Mouse (Mus musculus) layer of hippocampus, postnatal 10 days (tissue): ENCODE measurements at regions not wholly inside any gene's neighbourhood (a gene's known extent, or its start where the extent isn't known, plus 50 kb on each side); places are given as distances from the start of the nearest gene placed in this dataset.

Experiments
- DNase-seq, 2 experiments: peaks; one replicate each; pipeline ENCODE4 v3.0.0; 2021; ENCODE audit warnings: low spot score in 2 of 2

DNA sequence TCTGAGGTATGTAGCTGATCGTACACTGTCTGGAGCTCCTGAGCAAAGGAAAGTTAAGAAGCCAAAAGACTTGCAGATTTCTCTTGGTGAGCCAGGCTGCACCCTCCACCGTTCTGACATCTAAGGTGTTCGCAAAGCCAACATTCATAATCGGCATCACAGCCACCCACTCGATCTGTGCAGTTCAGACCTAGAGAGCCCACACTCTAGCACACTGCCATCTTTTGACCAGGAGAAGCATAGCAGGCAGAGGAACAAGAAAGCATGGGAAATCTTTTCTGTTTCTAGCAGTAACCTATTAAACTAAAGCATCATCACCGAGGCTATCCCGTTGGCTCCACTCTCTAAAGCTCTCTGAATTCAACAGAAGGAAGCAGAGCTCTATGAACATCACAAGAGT, 59.2 kb downstream of the Areg start:
- DNase-seq, result peak; percentile 22 to 45

DNA sequence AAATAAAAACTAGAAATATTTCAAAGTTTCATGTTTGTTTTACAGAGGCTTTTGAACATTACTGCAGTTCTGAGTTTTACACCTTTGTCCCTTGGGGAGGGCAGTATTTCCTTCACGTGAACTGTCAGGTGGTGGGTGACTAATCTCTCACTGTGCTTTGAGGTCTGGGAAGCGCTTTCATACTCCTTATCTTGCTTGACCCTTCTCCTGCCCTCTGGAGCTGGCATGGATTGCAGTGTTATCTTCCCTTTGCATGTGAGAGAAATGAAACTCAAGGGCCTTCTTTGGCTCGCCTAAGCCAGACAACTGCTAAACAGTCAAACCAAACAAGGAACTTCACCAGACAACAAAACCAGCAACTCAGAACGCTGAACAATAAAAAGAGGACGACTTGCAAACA, 61.0 kb downstream of the Areg start:
- DNase-seq, result no peak

DNA sequence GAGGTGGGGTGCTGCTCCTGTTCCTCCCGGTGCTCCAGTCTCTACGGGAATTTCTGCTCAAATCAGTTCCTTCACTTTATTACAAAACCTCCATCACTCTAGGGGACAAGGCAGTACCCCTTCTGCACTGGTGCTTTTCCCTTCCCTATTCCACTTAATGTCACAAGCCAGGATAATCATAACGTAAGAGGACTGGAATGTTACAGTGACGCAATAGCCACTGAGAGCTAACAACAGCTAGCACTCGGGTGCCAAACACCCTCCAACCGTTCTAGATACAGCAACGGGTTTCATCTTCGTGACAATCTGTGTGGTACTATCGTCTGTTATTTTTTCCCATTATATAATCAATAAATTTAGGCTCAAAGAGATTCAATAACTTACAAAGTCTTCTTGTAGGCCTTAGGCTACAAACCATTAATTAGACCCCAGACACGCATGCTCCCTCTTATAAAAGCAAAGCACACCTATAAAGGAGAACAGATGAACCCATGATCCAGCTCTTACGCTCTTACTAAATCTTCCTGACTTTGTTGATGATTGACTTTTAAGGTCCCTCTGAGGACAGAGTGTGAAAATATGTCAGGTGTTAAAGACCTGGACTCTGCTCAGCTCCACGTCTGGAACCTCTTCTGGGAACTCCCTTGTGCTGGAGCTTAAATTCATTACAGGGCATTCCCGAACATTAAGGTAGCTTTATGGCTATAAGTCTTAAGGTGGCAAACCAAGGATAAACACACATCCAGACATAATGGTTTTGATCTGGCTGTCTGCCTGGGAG, 65.0 kb downstream of the Areg start:
- no peak for DNase-seq

DNA sequence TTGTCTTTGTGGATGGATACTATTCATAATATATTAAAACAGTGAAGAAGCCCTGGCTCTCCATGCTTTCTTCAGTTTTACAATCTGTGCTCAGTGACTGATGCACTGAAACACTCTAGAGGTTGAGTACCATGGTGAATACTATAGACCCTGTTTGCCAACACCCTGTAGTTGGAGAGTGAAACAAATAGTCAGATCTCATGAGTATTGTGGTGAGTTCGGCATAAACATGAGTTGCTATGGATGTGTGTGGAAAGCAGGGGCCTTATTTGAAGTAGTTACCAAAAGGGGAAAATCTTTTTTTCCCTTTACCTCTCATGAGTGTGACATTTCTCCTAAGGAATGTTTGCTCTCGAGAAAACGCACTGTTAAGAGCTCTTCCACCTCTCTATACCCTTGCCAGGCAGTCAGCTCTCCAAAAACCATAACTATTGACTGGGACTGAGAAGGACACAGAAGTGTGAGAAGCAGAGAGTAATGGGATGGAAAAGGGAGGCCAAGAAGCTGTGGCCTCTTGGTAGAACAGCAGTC, 66.0 kb downstream of the Areg start:
- DNase-seq, result no peak

GRCm38 (mm10) chr5:91206569-91207490, 67.4 kb downstream of the Areg start:
- DNase-seq, result no peak

GRCm38 (mm10) chr5:91220174-91220573, 80.8 kb downstream of the Areg start:
- no peak for DNase-seq

DNA sequence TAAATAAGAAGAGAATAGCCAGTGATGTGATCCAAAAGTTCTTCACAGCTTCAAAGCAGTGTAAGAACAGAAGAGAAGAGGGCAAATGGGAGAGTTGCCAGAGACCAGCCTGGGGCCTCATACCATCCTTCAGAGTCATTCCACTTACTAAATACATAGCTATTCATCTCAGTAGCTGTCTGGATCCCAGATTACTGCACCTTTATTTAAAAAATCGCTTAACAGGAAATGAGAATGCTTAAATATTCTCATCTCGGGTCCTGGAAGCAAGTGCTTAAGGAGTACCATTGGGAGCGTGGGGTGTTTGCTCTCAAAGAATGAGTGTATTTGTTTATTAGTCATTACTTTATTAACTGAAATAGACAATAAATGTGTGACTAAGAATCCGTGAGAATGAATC, 102.3 kb downstream of the Areg start:
- DNase-seq, result no peak

GRCm38 (mm10) chr5:91247444-91247843, 108.0 kb downstream of the Areg start:
- no peak for DNase-seq

DNA sequence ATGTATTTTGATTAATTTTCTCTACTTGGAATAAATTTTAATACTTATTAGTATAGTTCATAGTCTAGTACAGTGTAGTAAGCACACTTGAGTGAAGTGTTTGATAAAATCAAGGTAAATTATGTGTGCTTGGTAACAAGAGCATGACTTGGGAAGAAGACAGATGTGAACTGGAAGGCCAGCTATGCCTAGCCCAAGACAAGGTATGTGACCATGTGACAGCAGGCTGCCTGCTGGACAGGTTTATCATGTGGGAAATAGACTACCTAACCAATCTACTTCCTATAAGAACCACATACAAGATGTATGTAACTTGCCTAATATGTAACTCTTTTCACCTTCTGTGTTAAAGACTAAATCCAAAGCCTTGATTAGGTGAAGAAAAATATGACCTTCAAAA, 122.5 kb downstream of the Areg start:
- DNase-seq, result no peak

DNA sequence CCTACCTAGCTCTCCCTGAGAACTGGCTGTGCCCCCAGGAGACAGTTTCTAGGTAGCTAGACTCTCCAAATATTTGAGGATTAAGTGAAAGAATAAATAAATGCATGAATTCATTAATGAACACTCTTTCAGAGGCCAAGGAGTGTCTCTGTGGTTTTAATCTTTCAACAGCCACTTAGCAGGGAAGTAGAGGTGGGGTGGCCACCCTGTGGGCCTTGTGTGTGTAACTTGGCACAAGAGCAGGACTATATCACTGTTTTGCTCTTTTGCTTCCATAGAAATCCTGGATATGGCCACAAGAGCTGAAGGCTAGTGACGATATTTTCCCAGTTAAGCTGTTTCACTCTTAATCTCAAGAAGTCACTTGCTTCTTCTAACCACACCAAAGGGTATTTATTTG, 123.1 kb downstream of the Areg start:
- no peak for DNase-seq

- no peak for DNase-seq
Measured at GRCm38 (mm10) chr5:91270747-91271146, 131.3 kb downstream of the Areg start.

DNA sequence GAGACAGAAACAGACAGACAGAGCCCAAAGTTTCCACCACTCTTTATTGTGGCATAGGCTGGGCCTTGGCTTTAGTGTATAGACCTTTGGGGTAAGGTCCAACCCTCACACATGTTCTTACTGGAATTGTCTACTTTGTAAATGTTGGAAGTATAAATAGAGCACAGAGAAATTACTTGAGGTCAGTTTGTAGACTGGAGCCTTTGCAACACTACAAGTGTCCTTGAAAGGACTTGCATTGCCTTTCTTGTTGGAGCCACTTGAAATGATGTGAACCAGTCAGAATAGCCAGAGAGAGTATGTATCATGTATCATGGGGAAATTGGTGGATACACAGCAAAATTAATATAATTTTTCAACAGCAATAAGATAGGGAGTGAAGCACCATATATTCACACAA, 131.4 kb downstream of the Btc start:
- no peak for DNase-seq

- no peak for DNase-seq
Measured at GRCm38 (mm10) chr5:91274411-91274810, 128.4 kb downstream of the Btc start.

DNA sequence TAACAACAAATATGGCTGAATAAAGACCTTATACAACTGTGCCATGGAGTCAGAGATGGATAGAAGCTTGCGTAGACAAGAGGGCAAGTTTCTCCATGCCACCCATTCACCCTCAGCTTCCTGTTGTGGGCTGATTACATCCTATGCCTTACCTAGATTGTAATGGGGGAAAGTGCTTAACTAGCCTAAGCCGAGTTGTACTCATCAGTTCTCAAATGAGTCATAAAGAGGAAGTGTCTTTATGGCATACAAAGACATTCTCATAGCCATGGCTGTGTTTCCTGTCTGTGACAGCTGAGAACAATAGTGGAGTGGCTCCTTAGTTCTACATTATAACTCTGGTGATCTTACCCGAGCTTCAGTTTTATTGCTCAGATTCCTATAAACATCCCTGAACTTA, 124.3 kb downstream of the Btc start:
- no peak for DNase-seq

- DNase-seq, result no peak
Measured at GRCm38 (mm10) chr5:91279464-91279863, 123.3 kb downstream of the Btc start.

GRCm38 (mm10) chr5:91282969-91283368, 119.8 kb downstream of the Btc start:
- DNase-seq, result no peak

DNA sequence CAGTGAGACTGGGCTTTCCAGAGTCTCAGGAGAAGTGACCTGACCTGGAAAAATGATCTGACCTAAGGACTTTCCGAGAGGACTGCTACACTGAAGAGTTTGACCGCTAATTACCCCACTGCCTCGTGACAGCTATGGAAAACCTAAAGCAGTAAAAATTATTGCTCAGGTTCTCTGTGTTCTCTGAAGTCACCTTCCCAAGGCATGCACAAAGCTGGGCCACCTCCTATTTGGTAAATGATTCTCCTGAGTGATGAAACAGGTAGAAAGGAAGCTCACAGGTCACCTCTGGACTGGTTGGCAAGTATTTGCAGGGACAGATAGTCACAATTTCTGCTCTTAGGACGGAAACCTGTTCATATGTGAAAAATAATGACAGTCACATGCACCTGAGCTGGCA, 109.7 kb downstream of the Btc start:
- DNase-seq, result no peak

DNA sequence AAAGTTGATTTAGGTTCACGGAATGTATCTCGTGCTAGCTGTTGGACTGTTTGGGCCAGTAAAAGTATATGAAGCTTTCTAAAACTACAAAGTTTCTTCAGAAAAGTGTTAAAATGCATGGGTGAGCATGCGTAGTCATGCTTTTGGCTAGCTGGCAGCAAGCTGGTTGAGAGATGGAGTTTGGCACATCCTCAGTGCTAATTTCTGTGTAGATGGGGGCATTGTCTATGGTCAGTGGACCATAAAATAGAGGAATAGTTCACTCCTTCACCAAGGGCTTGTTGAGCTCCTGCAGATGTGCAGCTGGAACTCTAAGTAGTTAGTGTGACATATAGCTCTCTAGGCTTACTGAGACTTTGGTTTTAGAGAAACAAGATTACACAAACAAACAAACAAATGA, 107.8 kb downstream of the Btc start:
- no peak for DNase-seq

GRCm38 (mm10) chr5:91297068-91297467, 105.7 kb downstream of the Btc start:
- no peak for DNase-seq

DNA sequence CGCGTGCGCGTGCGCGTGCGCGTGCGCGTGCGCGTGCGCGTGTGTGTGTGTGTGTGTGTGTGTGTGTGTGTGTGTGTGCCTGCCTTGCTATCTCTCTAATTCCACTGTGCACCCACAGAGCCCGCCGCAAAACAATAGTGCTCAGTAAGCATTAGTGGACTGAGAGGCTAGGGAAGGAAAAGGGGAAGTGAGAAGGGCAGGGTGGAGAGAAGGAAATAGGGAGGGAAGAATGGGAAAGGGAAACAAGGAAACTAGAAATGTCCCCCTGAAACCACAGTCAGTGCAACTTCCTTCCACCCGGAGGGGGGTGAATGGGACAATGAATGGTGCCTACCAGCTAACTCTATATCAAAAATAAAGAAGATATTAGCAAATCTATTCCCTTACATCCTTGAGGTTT, 100.7 kb downstream of the Btc start:
- DNase-seq, result no peak

GRCm38 (mm10) chr5:91302943-91303342, 99.9 kb downstream of the Btc start:
- DNase-seq, result no peak

DNA sequence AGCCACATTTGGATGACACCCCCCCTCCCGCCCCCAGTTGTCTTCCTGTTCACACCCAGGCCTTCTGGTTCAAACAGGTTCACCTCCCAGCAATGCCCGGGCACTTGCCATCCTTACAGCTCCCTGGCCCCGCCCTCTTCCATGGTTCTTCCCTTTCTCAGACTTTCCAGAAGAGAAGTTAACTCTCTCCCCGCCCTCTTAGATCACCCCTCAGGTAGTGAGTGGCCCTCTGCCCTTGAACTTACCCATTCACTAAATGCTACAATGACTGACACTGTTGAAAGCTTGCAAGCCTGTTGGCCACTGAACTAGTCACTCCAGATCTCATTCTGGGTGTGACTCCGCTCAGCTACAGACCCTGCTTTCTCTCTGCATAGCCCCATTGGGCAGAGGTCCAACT, 99.1 kb downstream of the Btc start:
- DNase-seq, result no peak
